Mouse (Mus musculus) ES-Bruce4 (cell line): ENCODE measurements around the gene Tgfbr3. TPM values are rescaled to one million over a fixed set of nuclear protein-coding genes. Genes with fewer than 3 reads are reported as not detected.

Experiments
- H3K27ac ChIP-seq: 2 replicates; pipeline ENCODE4 v1.5.1; 2012; ENCODE audit warnings: low read length, inconsistent platforms; ENCODE audit not compliant: insufficient read depth
- H3K27me3 ChIP-seq: 2 replicates; pipeline ENCODE4 v1.6.1; 2012; ENCODE audit warnings: mild to moderate bottlenecking, low read length, inconsistent platforms; ENCODE audit not compliant: control insufficient read depth, poor library complexity, insufficient read depth, severe bottlenecking
- H3K36me3 ChIP-seq: 2 replicates; pipeline ENCODE4 v1.6.1; 2012; ENCODE audit warnings: inconsistent platforms, mild to moderate bottlenecking, low read length, moderate library complexity; ENCODE audit not compliant: control insufficient read depth, poor library complexity, insufficient read depth, severe bottlenecking
- H3K4me1 ChIP-seq: one replicate; pipeline ENCODE4 v1.8.1; 2011; ENCODE audit warnings: low read length; ENCODE audit not compliant: control insufficient read depth, insufficient read depth
- H3K4me3 ChIP-seq: 2 replicates; pipeline ENCODE4 v1.5.1; 2011; ENCODE audit warnings: low read depth, mild to moderate bottlenecking, low read length
- H3K9ac ChIP-seq: 2 replicates; pipeline ENCODE4 v1.6.1; 2012; ENCODE audit warnings: low read depth, mild to moderate bottlenecking, inconsistent platforms; ENCODE audit not compliant: poor library complexity, severe bottlenecking
- H3K9me3 ChIP-seq: replicated peaks from 2 replicates; pipeline ENCODE4 v1.6.1; 2012; ENCODE audit warnings: mild to moderate bottlenecking, low read length, inconsistent platforms; ENCODE audit not compliant: control insufficient read depth, poor library complexity, insufficient read depth, severe bottlenecking
- CTCF ChIP-seq: IDR thresholded peaks from one replicate; pipeline ENCODE4 v1.8.1; 2011; ENCODE audit warnings: low read depth, low read length
- EP300 ChIP-seq: IDR thresholded peaks from 2 replicates; pipeline ENCODE4 v1.6.1; 2011; ENCODE audit warnings: low read depth, low read length; ENCODE audit not compliant: insufficient read depth
- POLR2A ChIP-seq: IDR thresholded peaks from one replicate; pipeline ENCODE4 v1.8.1; 2011; ENCODE audit warnings: low read length; ENCODE audit not compliant: insufficient read depth
- polyA plus RNA-seq: library from polyadenylated mRNA; stranded (reverse); fragments of >200 nt; gene quantifications from 2 replicates; pipeline ENCODE4 v1.2.4, GENCODE M21; 2011; ENCODE audit warnings: low read depth; ENCODE audit not compliant: missing spikeins, insufficient read depth, insufficient read length

The Tgfbr3 gene
- polyA plus RNA-seq, 1 experiment: 8.8 TPM

- H3K9me3 ChIP-seq: no peaks in the 10 kb centered on the region
- no peak overlapping the region for H3K4me3 ChIP-seq
- no peak for TF ChIP-seq POLR2A
- no peak for TF ChIP-seq EP300
- H3K4me1 ChIP-seq: no peaks in the 10 kb centered on the region
- no peak overlapping the region for H3K27ac ChIP-seq
- no peaks in the 10 kb centered on the region for H3K36me3 ChIP-seq
- H3K9ac ChIP-seq: no peak overlapping the region
- H3K27me3 ChIP-seq: no peaks in the 10 kb centered on the region
Observed at GRCm38 (mm10) chr5:107303350-107303861, 14.0 kb upstream of the Tgfbr3 start.

- Histone ChIP-seq H3K9ac (no peak overlapping the region), H3K9me3 (no peaks in the 10 kb centered on the region), H3K36me3 (no peaks in the 10 kb centered on the region), H3K27ac (no peak overlapping the region), H3K27me3 (no peaks in the 10 kb centered on the region), H3K4me1 (no peaks in the 10 kb centered on the region), H3K4me3 (no peak overlapping the region)
- no peak for TF ChIP-seq POLR2A
- TF ChIP-seq CTCF: no peak
- TF ChIP-seq EP300: no peak
Observed at GRCm38 (mm10) chr5:107298854-107299253, 9.4 kb upstream of the Tgfbr3 start.

- TF ChIP-seq POLR2A (no peak), EP300 (no peak), CTCF (no peak)
- Histone ChIP-seq H3K9ac (no peak overlapping the region), H3K36me3 (no peaks in the 10 kb centered on the region), H3K27me3 (no peaks in the 10 kb centered on the region), H3K4me3 (no peak overlapping the region), H3K9me3 (no peaks in the 10 kb centered on the region), H3K27ac (no peak overlapping the region), H3K4me1 (no peaks in the 10 kb centered on the region)
Observed at GRCm38 (mm10) chr5:107296512-107297322, 7.3 kb upstream of the Tgfbr3 start.

GRCm38 (mm10) chr5:107295817-107296511, 6.5 kb upstream of the Tgfbr3 start:
- no peaks in the 10 kb centered on the region for H3K9me3 ChIP-seq
- H3K4me1 ChIP-seq: no peaks in the 10 kb centered on the region
- no peak overlapping the region for H3K4me3 ChIP-seq
- no peaks in the 10 kb centered on the region for H3K27me3 ChIP-seq
- no peak overlapping the region for H3K27ac ChIP-seq
- no peak overlapping the region for H3K9ac ChIP-seq
- TF ChIP-seq POLR2A: no peak
- TF ChIP-seq CTCF: no peak
- no peak for TF ChIP-seq EP300
- H3K36me3 ChIP-seq: no peaks in the 10 kb centered on the region

- no peak overlapping the region for H3K4me3 ChIP-seq
- H3K36me3 ChIP-seq: no peaks in the 10 kb centered on the region
- no peak overlapping the region for H3K9ac ChIP-seq
- no peaks in the 10 kb centered on the region for H3K9me3 ChIP-seq
- H3K27ac ChIP-seq: no peak overlapping the region
- no peaks in the 10 kb centered on the region for H3K27me3 ChIP-seq
- H3K4me1 ChIP-seq: no peaks in the 10 kb centered on the region
- TF ChIP-seq CTCF (no peak), EP300 (no peak), POLR2A (no peak)
Observed at GRCm38 (mm10) chr5:107295061-107295816, 5.8 kb upstream of the Tgfbr3 start.

GRCm38 (mm10) chr5:107294041-107294440, 4.6 kb upstream of the Tgfbr3 start:
- no peaks in the 10 kb centered on the region for H3K9me3 ChIP-seq
- H3K36me3 ChIP-seq: no peaks in the 10 kb centered on the region
- no peak overlapping the region for H3K27ac ChIP-seq
- H3K4me1 ChIP-seq: no peaks in the 10 kb centered on the region
- peaks cover under 1% of the 10 kb centered on the region; the same call in 1 of the 2 replicates for H3K27me3 ChIP-seq
- TF ChIP-seq EP300 (no peak), POLR2A (no peak), CTCF (no peak)
- H3K4me3 ChIP-seq: no peak overlapping the region
- H3K9ac ChIP-seq: no peak overlapping the region
